Mouse (Mus musculus): Measurements from ENCODE around the gene Becn1. TPM values are rescaled to one million over a fixed set of nuclear protein-coding genes. Genes with fewer than 3 reads are reported as not detected.

Gene Becn1
- polyA plus RNA-seq, 1 experiment from 2014 or later: 175 TPM

- ATAC-seq (ENCODE audit: low FRiP score): no peak
- Histone ChIP-seq H3K9me3 (replicated peaks) (no peaks in the 10 kb centered on the region), H3K27me3 (replicated peaks) (peaks cover 41% of the 10 kb centered on the region), H3K4me2 (peak overlapping the region; percentile 92; the same call in 1 of the 2 replicates), H3K27ac (replicated peaks) (no peak overlapping the region), H3K9ac (replicated peaks) (no peak overlapping the region), H3K4me3 (replicated peaks) (0 out of 2 replicates have a peak overlapping the region, but pooled peaks have one; percentile 54), H3K4me1 (peaks cover 26% of the 10 kb centered on the region), H3K36me3 (no peaks in the 10 kb centered on the region)
- 37% methylated on average over 14 of the region's 14 CpGs for WGBS
Observed at GRCm38 (mm10) chr11:101248258-101248994, 53.7 kb downstream of the Becn1 start.

GRCm38 (mm10) chr11:101247521-101248030, 54.5 kb downstream of the Becn1 start:
- Histone ChIP-seq H3K4me3 (replicated peaks) (peak overlapping the region; percentile 54), H3K9ac (replicated peaks) (no peak overlapping the region), H3K36me3 (no peaks in the 10 kb centered on the region), H3K27ac (replicated peaks) (peak overlapping the region; percentile 42; the same call in 1 of the 2 replicates), H3K4me1 (peaks cover 20% of the 10 kb centered on the region), H3K4me2 (peak overlapping the region; percentile 92), H3K27me3 (replicated peaks) (peaks cover 41% of the 10 kb centered on the region), H3K9me3 (replicated peaks) (no peaks in the 10 kb centered on the region)
- ATAC-seq (ENCODE audit: low FRiP score): no peak
- 82% methylated on average over 6 of the region's 6 CpGs for WGBS

DNA sequence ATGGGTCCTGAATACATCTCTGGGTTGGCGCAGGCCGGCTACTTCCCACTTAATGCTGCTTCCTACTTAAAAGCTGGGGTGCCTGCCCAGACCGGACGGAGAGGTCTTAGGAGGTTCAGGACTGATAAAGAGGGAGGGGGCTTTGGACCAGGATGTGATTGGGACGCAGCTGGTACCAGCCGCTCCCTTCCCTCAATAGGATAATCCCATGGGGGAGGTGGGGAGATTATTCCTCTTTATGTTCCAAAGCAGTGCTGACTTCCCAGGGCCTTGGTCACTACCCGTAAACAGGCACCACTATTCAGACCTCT, 55.4 kb downstream of the Becn1 start:
- peaks cover 41% of the 10 kb centered on the region for H3K27me3 ChIP-seq (replicated peaks)
- H3K9ac ChIP-seq (replicated peaks): peak overlapping the region; percentile 66
- WGBS: 7% methylated on average over 7 of the region's 7 CpGs
- peak overlapping the region; percentile 92 for H3K4me2 ChIP-seq
- H3K9me3 ChIP-seq (replicated peaks): no peaks in the 10 kb centered on the region
- H3K36me3 ChIP-seq: no peaks in the 10 kb centered on the region
- H3K27ac ChIP-seq (replicated peaks): peak overlapping the region; percentile 42
- ATAC-seq (ENCODE audit: low FRiP score): peak; percentile 24; the same call in 1 of the 2 replicates
- H3K4me1 ChIP-seq: peaks cover 16% of the 10 kb centered on the region
- peak overlapping the region; percentile 54 for H3K4me3 ChIP-seq (replicated peaks)

- peaks cover 16% of the 10 kb centered on the region for H3K4me1 ChIP-seq
- peak within 1 kb of the TSS; percentile 66 for H3K9ac ChIP-seq (replicated peaks)
- no peaks in the 10 kb centered on the region for H3K9me3 ChIP-seq (replicated peaks)
- WGBS: under 1% methylated on average over 54 of the region's 63 CpGs
- H3K4me2 ChIP-seq: peak within 1 kb of the TSS; percentile 92
- H3K27me3 ChIP-seq (replicated peaks): peaks cover 38% of the 10 kb centered on the region
- H3K36me3 ChIP-seq: no peaks in the 10 kb centered on the region
- H3K27ac ChIP-seq (replicated peaks): peak within 1 kb of the TSS; percentile 42
- H3K4me3 ChIP-seq (replicated peaks): peak within 1 kb of the TSS; percentile 54
- peak; percentile 66 for ATAC-seq (ENCODE audit: low FRiP score)
Observed at GRCm38 (mm10) chr11:101245855-101246701, 56.0 kb downstream of the Becn1 start, which contains the start of gene Ramp2. TSS of gene Ramp2 (plus strand) at chr11:101246028.

DNA sequence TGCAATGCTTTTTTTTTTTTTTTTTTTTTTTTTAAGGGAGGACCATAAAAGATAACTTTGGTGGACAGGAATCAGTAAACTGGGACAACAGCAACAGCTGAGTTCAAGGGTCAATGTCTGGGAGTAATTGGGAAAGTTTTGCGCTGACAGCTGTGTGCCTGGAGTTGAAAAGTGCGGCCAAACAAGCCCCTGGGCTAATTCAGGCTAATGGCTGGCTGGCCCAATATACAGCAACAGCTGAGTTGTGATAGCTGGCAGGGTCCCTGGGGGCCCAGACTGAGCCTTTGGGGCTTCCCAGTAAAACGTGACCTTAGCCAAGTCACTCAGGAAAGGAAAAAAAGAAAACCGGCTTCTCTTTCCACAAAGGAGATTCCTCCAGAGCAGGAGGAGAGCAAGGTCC, 57.0 kb downstream of the Becn1 start:
- Histone ChIP-seq H3K9me3 (replicated peaks) (no peaks in the 10 kb centered on the region), H3K27me3 (replicated peaks) (peaks cover 36% of the 10 kb centered on the region), H3K4me3 (replicated peaks) (no peak overlapping the region; the same call in 1 of the 2 replicates), H3K27ac (replicated peaks) (no peak overlapping the region), H3K4me1 (peaks cover 16% of the 10 kb centered on the region), H3K36me3 (no peaks in the 10 kb centered on the region), H3K9ac (replicated peaks) (no peak overlapping the region), H3K4me2 (peak overlapping the region; percentile 92; the same call in 1 of the 2 replicates)
- 24% methylated on average over 4 of the region's 4 CpGs for WGBS
- no peak for ATAC-seq (ENCODE audit: low FRiP score)

DNA sequence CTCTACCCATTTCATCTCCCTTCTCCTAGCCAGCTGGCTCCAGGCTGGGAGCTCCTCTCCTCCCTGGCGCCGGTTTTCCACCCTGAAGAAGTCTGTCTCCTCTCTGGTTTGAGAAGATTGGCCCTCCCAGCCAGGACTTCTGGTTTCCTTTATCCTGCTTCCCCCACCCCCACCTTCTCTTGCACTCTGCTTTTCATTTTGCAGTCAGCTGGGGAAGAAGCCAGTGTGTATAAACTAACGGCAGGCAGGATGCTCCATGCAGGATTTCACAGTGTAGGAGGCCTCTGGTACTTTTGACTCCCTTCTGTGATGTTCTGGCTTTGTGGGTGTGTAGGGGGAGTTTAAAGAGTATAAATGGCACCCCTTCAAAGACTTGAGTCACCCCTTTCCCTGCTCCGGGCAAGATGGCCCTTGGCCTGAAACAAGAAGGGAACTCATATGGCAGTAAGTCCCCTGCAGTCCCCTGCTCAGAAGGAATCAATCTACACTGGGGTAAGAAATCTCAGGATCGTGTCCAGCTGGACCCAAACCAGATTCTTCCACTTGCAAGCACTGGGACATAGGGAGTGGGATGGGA, 63.9 kb downstream of the Becn1 start:
- H3K27ac ChIP-seq (replicated peaks): no peak overlapping the region
- no peaks in the 10 kb centered on the region for H3K36me3 ChIP-seq
- no peaks in the 10 kb centered on the region for H3K9me3 ChIP-seq (replicated peaks)
- no peak overlapping the region for H3K4me3 ChIP-seq (replicated peaks)
- 72% methylated on average over 5 of the region's 5 CpGs for WGBS
- no peaks in the 10 kb centered on the region for H3K4me1 ChIP-seq
- no peak overlapping the region for H3K4me2 ChIP-seq
- no peak for ATAC-seq (ENCODE audit: low FRiP score)
- no peaks in the 10 kb centered on the region for H3K27me3 ChIP-seq (replicated peaks)
- H3K9ac ChIP-seq (replicated peaks): no peak overlapping the region

- no peaks in the 10 kb centered on the region for H3K36me3 ChIP-seq
- no peak for ATAC-seq (ENCODE audit: low FRiP score)
- no peak overlapping the region for H3K4me3 ChIP-seq (replicated peaks)
- H3K9me3 ChIP-seq (replicated peaks): no peaks in the 10 kb centered on the region
- H3K4me1 ChIP-seq: peaks cover 2% of the 10 kb centered on the region; the same call in 1 of the 2 replicates
- no peaks in the 10 kb centered on the region for H3K27me3 ChIP-seq (replicated peaks)
- H3K4me2 ChIP-seq: no peak overlapping the region
- 95% methylated on average over 5 of the region's 5 CpGs for WGBS
- H3K27ac ChIP-seq (replicated peaks): no peak overlapping the region
- no peak overlapping the region for H3K9ac ChIP-seq (replicated peaks)
Observed at GRCm38 (mm10) chr11:101236782-101237181, 65.3 kb downstream of the Becn1 start.

Other genes starting within 250 kb of the Becn1 start
- 11.7 and 12.4 TPM in 2 replicates for gene Naglu, start 232.3 kb downstream of the Becn1 start, polyA plus RNA-seq (2015; fragmentation: Nextera tagmentation; extraction: Ambion mirVana)
- 0.22 and 0.29 TPM in 2 replicates for gene Hsd17b1, start 223.9 kb downstream of the Becn1 start, polyA plus RNA-seq (2015; fragmentation: Nextera tagmentation; extraction: Ambion mirVana)
- gene Coasy, start 219.7 kb downstream of the Becn1 start, polyA plus RNA-seq (2015; fragmentation: Nextera tagmentation; extraction: Ambion mirVana): 37.5 and 39.6 TPM in 2 replicates
- 94.2 and 96.6 TPM in 2 replicates for gene Mlx, start 215.0 kb downstream of the Becn1 start, polyA plus RNA-seq (2015; fragmentation: Nextera tagmentation; extraction: Ambion mirVana)
- gene Psmc3ip, start 206.8 kb downstream of the Becn1 start, polyA plus RNA-seq (2015; fragmentation: Nextera tagmentation; extraction: Ambion mirVana): 17.7 and 22.4 TPM in 2 replicates
- gene Retreg3, start 182.4 kb downstream of the Becn1 start, polyA plus RNA-seq (2015; fragmentation: Nextera tagmentation; extraction: Ambion mirVana): 23.5 and 26.0 TPM in 2 replicates
- 68.4 and 73.7 TPM in 2 replicates for gene Tubg1, start 182.3 kb downstream of the Becn1 start, polyA plus RNA-seq (2015; fragmentation: Nextera tagmentation; extraction: Ambion mirVana)
- 49.9 and 60.7 TPM in 2 replicates for gene Tubg2, start 146.4 kb downstream of the Becn1 start, polyA plus RNA-seq (2015; fragmentation: Nextera tagmentation; extraction: Ambion mirVana)
- 11.2 and 12.3 TPM in 2 replicates for gene Cntnap1, start 131.8 kb downstream of the Becn1 start, polyA plus RNA-seq (2015; fragmentation: Nextera tagmentation; extraction: Ambion mirVana)
- 9.2 and 9.5 TPM in 2 replicates for gene Plekhh3, start 130.9 kb downstream of the Becn1 start, polyA plus RNA-seq (2015; fragmentation: Nextera tagmentation; extraction: Ambion mirVana)
- 0.51 and 0.70 TPM in 2 replicates for gene Ccr10, start 126.8 kb downstream of the Becn1 start, polyA plus RNA-seq (2015; fragmentation: Nextera tagmentation; extraction: Ambion mirVana)
- gene Ezh1, start 75.8 kb downstream of the Becn1 start, polyA plus RNA-seq (2015; fragmentation: Nextera tagmentation; extraction: Ambion mirVana): 25.4 and 26.1 TPM in 2 replicates
- 105 and 107 TPM in 2 replicates for gene Ramp2, start 56.3 kb downstream of the Becn1 start, polyA plus RNA-seq (2015; fragmentation: Nextera tagmentation; extraction: Ambion mirVana)
- gene Vps25, start 48.6 kb downstream of the Becn1 start, polyA plus RNA-seq (2015; fragmentation: Nextera tagmentation; extraction: Ambion mirVana): 123 and 128 TPM in 2 replicates
- 5.1 and 7.0 TPM in 2 replicates for gene Wnk4, start 41.7 kb downstream of the Becn1 start, polyA plus RNA-seq (2015; fragmentation: Nextera tagmentation; extraction: Ambion mirVana)
- gene Cntd1, start 23.3 kb downstream of the Becn1 start, polyA plus RNA-seq (2015; fragmentation: Nextera tagmentation; extraction: Ambion mirVana): 0.77 and 0.80 TPM in 2 replicates
- 213 and 237 TPM in 2 replicates for gene Coa3, start 23.2 kb downstream of the Becn1 start, polyA plus RNA-seq (2015; fragmentation: Nextera tagmentation; extraction: Ambion mirVana)
- 108 and 123 TPM in 2 replicates for gene Psme3, start 13.9 kb upstream of the Becn1 start, polyA plus RNA-seq (2015; fragmentation: Nextera tagmentation; extraction: Ambion mirVana)
- 1.5 and 1.7 TPM in 2 replicates for gene Aoc2, start 22.8 kb upstream of the Becn1 start, polyA plus RNA-seq (2015; fragmentation: Nextera tagmentation; extraction: Ambion mirVana)
- gene Aoc3, start 28.3 kb upstream of the Becn1 start, polyA plus RNA-seq (2015; fragmentation: Nextera tagmentation; extraction: Ambion mirVana): 0.20 and 0.38 TPM in 2 replicates
- not detected in 2 replicates for gene G6pc, start 65.3 kb upstream of the Becn1 start, polyA plus RNA-seq (2015; fragmentation: Nextera tagmentation; extraction: Ambion mirVana)
- 88.1 and 94.0 TPM in 2 replicates for gene Aarsd1, start 115.3 kb upstream of the Becn1 start, polyA plus RNA-seq (2015; fragmentation: Nextera tagmentation; extraction: Ambion mirVana)
- 7.7 and 10.6 TPM in 2 replicates for gene Gm27029, start 122.5 kb upstream of the Becn1 start, polyA plus RNA-seq (2015; fragmentation: Nextera tagmentation; extraction: Ambion mirVana)
- 28.7 and 29.0 TPM in 2 replicates for gene Rundc1, start 122.8 kb upstream of the Becn1 start, polyA plus RNA-seq (2015; fragmentation: Nextera tagmentation; extraction: Ambion mirVana)
- 4.3 and 4.5 TPM in 2 replicates for gene Ptges3l, start 123.0 kb upstream of the Becn1 start, polyA plus RNA-seq (2015; fragmentation: Nextera tagmentation; extraction: Ambion mirVana)
- 245 and 254 TPM in 2 replicates for gene Rpl27, start 140.0 kb upstream of the Becn1 start, polyA plus RNA-seq (2015; fragmentation: Nextera tagmentation; extraction: Ambion mirVana)
- 3.9 and 17.0 TPM in 2 replicates for gene Ifi35, start 146.1 kb upstream of the Becn1 start, polyA plus RNA-seq (2015; fragmentation: Nextera tagmentation; extraction: Ambion mirVana)
- 63.6 and 71.7 TPM in 2 replicates for gene Rnd2, start 162.7 kb upstream of the Becn1 start, polyA plus RNA-seq (2015; fragmentation: Nextera tagmentation; extraction: Ambion mirVana)
- 95.4 and 105 TPM in 2 replicates for gene Vat1, start 163.9 kb upstream of the Becn1 start, polyA plus RNA-seq (2015; fragmentation: Nextera tagmentation; extraction: Ambion mirVana)
- 1.4 and 4.1 TPM in 2 replicates for gene Brca1, start 249.7 kb upstream of the Becn1 start, polyA plus RNA-seq (2015; fragmentation: Nextera tagmentation; extraction: Ambion mirVana)
- 78.7 and 80.3 TPM in 2 replicates for gene Nbr1, start 249.9 kb upstream of the Becn1 start, polyA plus RNA-seq (2015; fragmentation: Nextera tagmentation; extraction: Ambion mirVana)

Data from neural tube, embryonic 15.5 days (tissue).